Mouse (Mus musculus) brain, adult 10 weeks (tissue): ENCODE results near the gene Cd200r4. TPM values are rescaled to one million over a fixed set of nuclear protein-coding genes. Genes with fewer than 3 reads are reported as not detected.

Experiments used
- polyA plus RNA-seq: library from polyadenylated mRNA; stranded (reverse); fragments of 350-450 nt; fragmentation: Illumina TruSeq; extraction: RNeasy Lipid Tissue Mini Kit (QIAGEN cat#74804); gene quantifications from one replicate; pipeline ENCODE4 v1.2.3, GENCODE M21; 2015; ENCODE audit warnings: low read depth, low replicate concordance

Gene Cd200r4
- polyA plus RNA-seq: 0.22 TPM

GRCm38 (mm10) chr16:44811544-44811943 lies at the start of gene Cd200r4:
Gene Cd200r4 (plus strand): TSS chr16:44811733.

GRCm38 (mm10) chr16:44765555-44766319 lies 45.8 kb upstream of the Cd200r4 start, which contains the start of gene Cd200r1:
Gene Cd200r1 (plus strand): TSS chr16:44765736.

GRCm38 (mm10) chr16:44866797-44867196 lies 55.3 kb downstream of the Cd200r4 start, which contains the start of gene Cd200r2:
Gene Cd200r2 (plus strand): TSS chr16:44867097.

Other genes starting within 250 kb of the Cd200r4 start
- 5.0 TPM for gene Nepro, start 87.4 kb upstream of the Cd200r4 start, polyA plus RNA-seq
- gene Gtpbp8, start 65.4 kb upstream of the Cd200r4 start, polyA plus RNA-seq: 27.2 TPM
- 0.71 TPM for gene Cd200r1, start 46.0 kb upstream of the Cd200r4 start, polyA plus RNA-seq
- not detected for gene Cd200r2, start 55.4 kb downstream of the Cd200r4 start, polyA plus RNA-seq
- gene Cd200r3, start 131.9 kb downstream of the Cd200r4 start, polyA plus RNA-seq: not detected